Mouse (Mus musculus) urinary bladder, postnatal 14 days (tissue): ENCODE measurements around the gene Rcc2.

Experiments used
- DNase-seq: peaks from one replicate; pipeline ENCODE4 v3.0.0; 2021; ENCODE audit warnings: low spot score

Gene Rcc2

GRCm38 (mm10) chr4:140755811-140756210 lies 55.5 kb downstream of the Rcc2 start:
- DNase-seq: no peak

GRCm38 (mm10) chr4:140761601-140762000 lies 61.3 kb downstream of the Rcc2 start:
- DNase-seq: no peak

- peak; percentile 63 for DNase-seq
Observed at GRCm38 (mm10) chr4:140763158-140763557, 62.8 kb downstream of the Rcc2 start.

GRCm38 (mm10) chr4:140765936-140766335 lies 65.6 kb downstream of the Rcc2 start:
- DNase-seq: no peak

GRCm38 (mm10) chr4:140768973-140769372 lies 68.6 kb downstream of the Rcc2 start:
- no peak for DNase-seq

- peak; percentile 63 for DNase-seq
Observed at GRCm38 (mm10) chr4:140770433-140770832, 70.1 kb downstream of the Rcc2 start.

GRCm38 (mm10) chr4:140771091-140771490 lies 70.8 kb downstream of the Rcc2 start:
- peak; percentile 59 for DNase-seq
